Mouse (Mus musculus) ES-Bruce4 (cell line): ENCODE data around the gene Fsd2. TPM values are rescaled to one million over a fixed set of nuclear protein-coding genes. Genes with fewer than 3 reads are reported as not detected.

ENCODE experiments used
- H3K27ac ChIP-seq: 2 replicates; pipeline ENCODE4 v1.5.1; 2012; ENCODE audit warnings: low read length, inconsistent platforms; ENCODE audit not compliant: insufficient read depth
- H3K27me3 ChIP-seq: 2 replicates; pipeline ENCODE4 v1.6.1; 2012; ENCODE audit warnings: mild to moderate bottlenecking, low read length, inconsistent platforms; ENCODE audit not compliant: control insufficient read depth, poor library complexity, insufficient read depth, severe bottlenecking
- H3K36me3 ChIP-seq: 2 replicates; pipeline ENCODE4 v1.6.1; 2012; ENCODE audit warnings: inconsistent platforms, mild to moderate bottlenecking, low read length, moderate library complexity; ENCODE audit not compliant: control insufficient read depth, poor library complexity, insufficient read depth, severe bottlenecking
- H3K4me1 ChIP-seq: one replicate; pipeline ENCODE4 v1.8.1; 2011; ENCODE audit warnings: low read length; ENCODE audit not compliant: control insufficient read depth, insufficient read depth
- H3K4me3 ChIP-seq: 2 replicates; pipeline ENCODE4 v1.5.1; 2011; ENCODE audit warnings: low read depth, mild to moderate bottlenecking, low read length
- H3K9ac ChIP-seq: 2 replicates; pipeline ENCODE4 v1.6.1; 2012; ENCODE audit warnings: low read depth, mild to moderate bottlenecking, inconsistent platforms; ENCODE audit not compliant: poor library complexity, severe bottlenecking
- H3K9me3 ChIP-seq: replicated peaks from 2 replicates; pipeline ENCODE4 v1.6.1; 2012; ENCODE audit warnings: mild to moderate bottlenecking, low read length, inconsistent platforms; ENCODE audit not compliant: control insufficient read depth, poor library complexity, insufficient read depth, severe bottlenecking
- CTCF ChIP-seq: IDR thresholded peaks from one replicate; pipeline ENCODE4 v1.8.1; 2011; ENCODE audit warnings: low read depth, low read length
- EP300 ChIP-seq: IDR thresholded peaks from 2 replicates; pipeline ENCODE4 v1.6.1; 2011; ENCODE audit warnings: low read depth, low read length; ENCODE audit not compliant: insufficient read depth
- POLR2A ChIP-seq: IDR thresholded peaks from one replicate; pipeline ENCODE4 v1.8.1; 2011; ENCODE audit warnings: low read length; ENCODE audit not compliant: insufficient read depth
- polyA plus RNA-seq: library from polyadenylated mRNA; stranded (reverse); fragments of >200 nt; gene quantifications from 2 replicates; pipeline ENCODE4 v1.2.4, GENCODE M21; 2011; ENCODE audit warnings: low read depth; ENCODE audit not compliant: missing spikeins, insufficient read depth, insufficient read length

Gene Fsd2
- polyA plus RNA-seq, 1 experiment: not detected

DNA sequence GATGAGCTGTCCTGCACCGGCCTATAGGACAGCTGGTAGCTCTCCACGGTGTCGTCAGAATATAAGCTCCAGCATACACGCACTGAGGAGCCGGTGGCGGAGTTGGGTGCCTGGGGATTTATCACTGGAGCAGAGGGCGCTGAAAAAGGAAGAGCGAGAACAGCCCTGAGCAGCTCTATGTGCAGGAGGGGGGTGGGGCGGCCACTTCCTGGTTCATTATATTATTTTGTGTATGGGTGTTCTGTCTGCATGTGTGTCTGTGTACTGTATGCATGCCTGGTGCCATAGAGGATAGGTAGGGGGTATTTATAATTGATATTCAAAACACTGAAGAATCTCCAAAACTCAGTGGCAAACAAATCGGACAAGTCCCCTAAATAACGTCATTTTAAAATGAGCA lies 17.9 kb downstream of the Fsd2 start:
- no peak overlapping the region for H3K27ac ChIP-seq
- TF ChIP-seq POLR2A (no peak), CTCF (no peak), EP300 (no peak)
- H3K27me3 ChIP-seq: no peaks in the 10 kb centered on the region
- H3K36me3 ChIP-seq: no peaks in the 10 kb centered on the region
- no peaks in the 10 kb centered on the region for H3K9me3 ChIP-seq
- 0 out of 2 replicates have a peak overlapping the region, but pooled peaks have one; percentile 7 for H3K4me3 ChIP-seq
- no peak overlapping the region for H3K9ac ChIP-seq
- H3K4me1 ChIP-seq: no peaks in the 10 kb centered on the region

DNA sequence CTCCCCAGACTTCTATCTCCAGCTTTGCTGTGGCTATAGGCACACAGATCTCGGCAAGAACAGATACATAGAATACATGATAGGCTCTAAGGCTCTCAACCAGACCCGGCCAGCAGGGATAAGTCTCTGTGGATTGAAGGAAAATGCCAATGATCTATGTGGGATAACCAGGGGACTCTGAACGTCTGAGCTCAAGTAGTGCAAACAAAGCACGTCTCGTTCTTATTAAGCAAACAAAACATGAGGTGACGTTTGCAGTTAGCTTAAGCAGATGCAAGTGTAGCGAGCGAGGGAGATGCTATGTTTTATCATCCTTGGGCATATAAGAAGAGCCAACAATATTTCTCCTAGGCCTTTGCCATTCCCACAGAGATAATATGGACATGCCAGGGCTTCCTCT lies 23.8 kb downstream of the Fsd2 start:
- H3K36me3 ChIP-seq: no peaks in the 10 kb centered on the region
- H3K4me3 ChIP-seq: no peak overlapping the region
- H3K27me3 ChIP-seq: no peaks in the 10 kb centered on the region
- no peak overlapping the region for H3K9ac ChIP-seq
- no peaks in the 10 kb centered on the region for H3K9me3 ChIP-seq
- peaks cover 1% of the 10 kb centered on the region for H3K4me1 ChIP-seq
- no peak for TF ChIP-seq EP300
- H3K27ac ChIP-seq: no peak overlapping the region

DNA sequence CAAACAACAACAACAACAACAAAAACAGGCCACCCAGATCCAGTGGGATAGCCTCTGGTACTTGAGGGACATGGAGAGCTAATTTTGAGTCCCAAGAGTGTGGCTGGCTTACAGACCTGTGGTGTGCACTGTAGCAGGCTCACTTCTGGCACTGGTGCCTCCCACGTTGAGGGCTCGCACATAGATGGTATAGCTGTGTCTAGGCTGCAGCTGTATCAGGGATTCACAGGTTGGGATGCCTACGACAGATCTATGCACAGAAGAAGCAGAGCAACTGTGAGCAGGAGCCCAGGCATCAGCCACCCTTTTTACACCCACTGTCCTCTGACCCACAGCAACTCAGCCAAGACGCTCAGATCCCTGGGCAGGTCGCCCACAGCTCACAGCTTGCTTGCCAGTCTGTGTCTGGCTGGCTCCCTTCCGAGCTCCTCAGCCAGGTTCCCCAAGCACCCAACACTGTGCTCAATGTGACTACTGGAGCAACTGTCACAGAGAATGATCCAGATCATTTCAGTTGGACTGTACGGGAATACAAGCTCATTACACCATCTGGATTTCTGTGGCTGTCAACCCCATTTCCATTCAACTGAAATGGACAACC lies 24.7 kb downstream of the Fsd2 start:
- no peak overlapping the region for H3K27ac ChIP-seq
- peaks cover 5% of the 10 kb centered on the region for H3K4me1 ChIP-seq
- no peak overlapping the region for H3K9ac ChIP-seq
- no peaks in the 10 kb centered on the region for H3K27me3 ChIP-seq
- H3K36me3 ChIP-seq: no peaks in the 10 kb centered on the region
- H3K4me3 ChIP-seq: no peak overlapping the region
- H3K9me3 ChIP-seq: no peaks in the 10 kb centered on the region
- no peak for TF ChIP-seq EP300
- TF ChIP-seq POLR2A: no peak
- TF ChIP-seq CTCF: no peak

DNA sequence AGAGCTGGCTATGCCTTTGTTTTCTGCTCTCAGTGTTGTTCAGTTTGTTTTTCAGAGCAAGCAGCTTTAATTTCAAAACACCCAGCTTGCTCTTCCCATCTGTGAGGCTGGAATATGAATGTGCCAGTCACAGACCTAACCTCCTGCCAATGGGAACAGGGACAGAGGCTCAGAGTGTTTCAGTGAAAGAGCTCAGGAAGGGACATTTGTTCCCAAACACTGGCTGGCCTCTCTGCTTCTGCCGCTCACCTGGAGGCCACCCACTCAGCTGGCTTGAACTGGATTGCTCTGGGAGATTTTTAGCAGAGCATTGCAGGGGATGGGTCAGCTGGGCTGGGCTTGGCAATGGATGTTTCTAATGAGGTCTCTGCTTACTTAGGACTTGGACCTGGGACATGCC lies 25.7 kb downstream of the Fsd2 start:
- Histone ChIP-seq H3K4me3 (no peak overlapping the region), H3K4me1 (peaks cover 6% of the 10 kb centered on the region), H3K36me3 (no peaks in the 10 kb centered on the region), H3K27ac (no peak overlapping the region), H3K9me3 (no peaks in the 10 kb centered on the region), H3K9ac (no peak overlapping the region), H3K27me3 (no peaks in the 10 kb centered on the region)
- TF ChIP-seq POLR2A: no peak
- TF ChIP-seq EP300: no peak
- no peak for TF ChIP-seq CTCF

DNA sequence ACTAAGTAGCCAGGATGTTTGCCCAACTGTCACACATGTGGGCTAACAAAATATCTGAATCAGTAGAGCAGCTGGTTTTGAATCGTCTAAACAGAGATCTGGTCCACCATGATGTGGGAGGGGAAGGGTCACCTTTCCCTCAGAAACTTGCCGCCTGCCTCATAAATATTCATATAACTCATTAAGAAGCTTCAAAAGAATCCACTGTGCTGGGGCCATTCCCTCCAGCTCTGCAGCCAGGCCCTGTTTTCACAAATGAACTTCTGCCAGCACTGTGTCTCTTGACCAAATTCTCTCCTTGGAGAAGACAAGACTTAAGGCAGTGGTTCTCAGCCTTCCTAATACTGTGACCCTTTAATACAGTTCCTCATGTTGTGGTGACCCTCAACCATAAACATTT lies 27.2 kb downstream of the Fsd2 start:
- Histone ChIP-seq H3K9ac (no peak overlapping the region), H3K36me3 (no peaks in the 10 kb centered on the region), H3K4me3 (no peak overlapping the region), H3K9me3 (no peaks in the 10 kb centered on the region), H3K4me1 (peaks cover 6% of the 10 kb centered on the region), H3K27ac (no peak overlapping the region), H3K27me3 (no peaks in the 10 kb centered on the region)
- TF ChIP-seq EP300: no peak
- TF ChIP-seq CTCF: no peak
- no peak for TF ChIP-seq POLR2A

DNA sequence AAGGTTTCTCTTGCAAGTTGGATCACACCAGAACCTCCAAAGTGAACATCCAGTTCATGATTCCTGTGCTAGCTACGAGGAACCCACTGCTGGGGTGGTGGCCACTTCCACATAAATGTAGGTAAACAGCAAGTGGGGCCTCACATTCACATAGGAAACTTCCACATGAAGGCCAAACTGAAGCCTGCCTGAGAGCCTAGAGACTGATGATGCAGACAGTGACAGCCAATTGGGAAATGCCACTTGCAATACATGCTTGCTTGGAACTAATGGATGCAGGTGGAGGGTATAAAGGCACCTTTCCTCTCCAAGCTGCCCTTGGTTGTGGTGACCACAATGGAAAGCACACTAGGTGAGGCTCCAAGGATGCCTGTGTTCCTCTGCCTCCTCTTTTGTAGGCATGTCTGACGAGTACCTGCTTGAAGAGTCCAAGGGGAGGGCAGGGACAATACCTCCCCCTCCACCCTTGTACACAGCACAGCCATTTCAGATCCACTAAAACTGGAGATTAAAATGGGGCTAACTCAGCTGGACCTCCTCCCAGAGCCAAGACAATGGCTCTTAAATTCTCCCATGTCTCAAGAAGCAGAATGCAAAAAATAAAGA lies 28.6 kb downstream of the Fsd2 start:
- TF ChIP-seq EP300 (no peak), CTCF (no peak), POLR2A (no peak)
- H3K4me1 ChIP-seq: peaks cover 6% of the 10 kb centered on the region
- H3K9me3 ChIP-seq: peaks cover 4% of the 10 kb centered on the region
- H3K27me3 ChIP-seq: no peaks in the 10 kb centered on the region
- no peak overlapping the region for H3K4me3 ChIP-seq
- no peak overlapping the region for H3K9ac ChIP-seq
- no peak overlapping the region for H3K27ac ChIP-seq
- no peaks in the 10 kb centered on the region for H3K36me3 ChIP-seq
